Mouse (Mus musculus) stomach, embryonic 14.5 days (tissue): Measurements from ENCODE around the gene Cdh13. TPM values are rescaled to one million over a fixed set of nuclear protein-coding genes. Genes with fewer than 3 reads are reported as not detected.
"Not testable (repeated sequence)": the region's sequence is repeated elsewhere in the genome, so short reads cannot be mapped to it uniquely, and the experiment has no call there.

Experiments used
- ATAC-seq: fragments of 200-750 bp; cut with Nextera tagmentation; 2 replicates; pipeline ENCODE4 v1.8.0; 2017; ENCODE audit warnings: low read depth, moderate TSS enrichment; ENCODE audit not compliant: insufficient number of reproducible peaks, insufficient read depth, low FRiP score
- H3K27ac ChIP-seq: fragments of 300-500 bp; sonication (generic); 2 replicates; pipeline ENCODE4 v1.5.1; 2014; ENCODE audit warnings: mild to moderate bottlenecking, low read length, moderate library complexity, mixed read lengths
- H3K27me3 ChIP-seq: fragments of 300-500 bp; sonication (generic); 2 replicates; pipeline ENCODE4 v1.6.1; 2014; ENCODE audit warnings: low read length, control low read depth, mixed read lengths; ENCODE audit not compliant: control insufficient read depth, insufficient read depth
- H3K36me3 ChIP-seq: fragments of 300-500 bp; sonication (generic); 2 replicates; pipeline ENCODE4 v1.6.1; 2014; ENCODE audit warnings: mild to moderate bottlenecking, control low read depth, low read length, moderate library complexity, mixed read lengths; ENCODE audit not compliant: control insufficient read depth, insufficient read depth
- H3K4me1 ChIP-seq: fragments of 300-500 bp; sonication (generic); 2 replicates; pipeline ENCODE4 v1.6.1; 2014; ENCODE audit warnings: low read length, control low read depth, mixed read lengths; ENCODE audit not compliant: control insufficient read depth, insufficient read depth
- H3K4me2 ChIP-seq: fragments of 300-500 bp; sonication (generic); replicated peaks from 2 replicates; pipeline ENCODE4 v1.6.1; 2014; ENCODE audit warnings: low read depth, low read length, control low read depth
- H3K4me3 ChIP-seq: fragments of 300-500 bp; sonication (generic); 2 replicates; pipeline ENCODE4 v1.5.1; 2014; ENCODE audit warnings: low read depth, low read length, control low read depth
- H3K9ac ChIP-seq: fragments of 300-500 bp; sonication (generic); replicated peaks from 2 replicates; pipeline ENCODE4 v1.6.1; 2014; ENCODE audit warnings: low read depth, mild to moderate bottlenecking, control low read depth, low read length, moderate library complexity, mixed read lengths
- H3K9me3 ChIP-seq: fragments of 300-500 bp; sonication (generic); 2 replicates; pipeline ENCODE4 v1.6.1; 2016; ENCODE audit warnings: low read depth, low read length, control low read depth; ENCODE audit not compliant: control insufficient read depth
- WGBS: fragments of 180-500 bp; shearing (Covaris S2); extraction: QIAGEN DNeasy Blood & Tissue Kit; methylation state at CpG from one replicate; pipeline ENCODE4 v1.1.7; 2014; 5-methylcytosine and 5-hydroxymethylcytosine counted together
- polyA plus RNA-seq: library from polyadenylated mRNA; unstranded; fragments of >200 nt; fragmentation: Nextera tagmentation; extraction: Ambion mirVana; gene quantifications from 2 replicates; pipeline ENCODE4 v1.2.1, GENCODE M21; 2014

Cdh13 gene
- polyA plus RNA-seq, 1 experiment from 2014 or later, result 17.6 TPM

DNA sequence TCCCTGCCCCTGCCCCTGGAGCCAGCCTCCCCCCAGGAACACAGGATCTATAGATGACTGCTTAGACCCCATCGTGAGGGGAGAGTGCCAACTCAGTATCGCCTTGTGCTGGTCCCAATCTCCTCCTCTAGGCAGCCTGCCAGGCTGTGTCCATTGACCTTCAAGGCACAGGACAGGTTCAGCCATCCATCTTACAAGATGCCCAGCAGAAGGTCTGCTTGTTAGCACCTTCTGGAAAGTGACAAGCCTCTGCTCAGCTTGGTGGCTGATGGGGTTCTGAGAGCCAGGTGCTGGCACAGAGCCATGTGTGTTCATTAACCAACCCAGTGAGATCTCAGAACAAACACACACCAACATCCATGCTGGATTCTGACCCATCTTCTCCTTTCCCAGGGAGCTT is 998.2 kb downstream of the Cdh13 start:
- Histone ChIP-seq H3K4me2 (no peak overlapping the region), H3K27me3 (no peaks in the 10 kb centered on the region), H3K9me3 (no peaks in the 10 kb centered on the region), H3K4me1 (no peaks in the 10 kb centered on the region), H3K9ac (no peak overlapping the region), H3K27ac (no peak overlapping the region), H3K36me3 (no peaks in the 10 kb centered on the region), H3K4me3 (no peak overlapping the region)
- no peak for ATAC-seq
- 88% methylated on average over 2 of the region's 2 CpGs for WGBS

DNA sequence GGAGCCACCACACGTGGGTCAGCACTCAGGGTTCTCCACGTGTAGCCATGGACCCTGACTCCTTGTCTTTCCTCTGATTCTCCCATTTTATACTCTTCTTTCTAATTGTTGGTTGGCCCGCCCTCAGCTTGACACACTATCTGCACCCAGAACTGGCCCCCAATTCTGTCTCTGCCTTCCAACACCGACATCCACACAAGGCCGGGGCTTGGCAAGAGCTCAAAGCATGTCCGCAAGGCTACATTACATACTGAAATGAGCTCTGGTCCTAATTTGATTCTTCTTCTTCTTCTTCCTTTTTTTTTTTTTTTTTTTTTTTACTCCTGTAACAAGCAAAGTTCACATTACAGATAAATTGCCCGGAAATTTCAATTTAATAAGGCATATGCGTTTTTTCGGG is 1001.0 kb downstream of the Cdh13 start:
- ATAC-seq, result no peak
- Histone ChIP-seq H3K27ac (no peak overlapping the region), H3K9me3 (no peaks in the 10 kb centered on the region), H3K4me1 (no peaks in the 10 kb centered on the region), H3K4me3 (no peak overlapping the region), H3K36me3 (no peaks in the 10 kb centered on the region), H3K9ac (no peak overlapping the region), H3K4me2 (no peak overlapping the region), H3K27me3 (no peaks in the 10 kb centered on the region)
- WGBS, result 81% methylated on average over 9 of the region's 9 CpGs

DNA sequence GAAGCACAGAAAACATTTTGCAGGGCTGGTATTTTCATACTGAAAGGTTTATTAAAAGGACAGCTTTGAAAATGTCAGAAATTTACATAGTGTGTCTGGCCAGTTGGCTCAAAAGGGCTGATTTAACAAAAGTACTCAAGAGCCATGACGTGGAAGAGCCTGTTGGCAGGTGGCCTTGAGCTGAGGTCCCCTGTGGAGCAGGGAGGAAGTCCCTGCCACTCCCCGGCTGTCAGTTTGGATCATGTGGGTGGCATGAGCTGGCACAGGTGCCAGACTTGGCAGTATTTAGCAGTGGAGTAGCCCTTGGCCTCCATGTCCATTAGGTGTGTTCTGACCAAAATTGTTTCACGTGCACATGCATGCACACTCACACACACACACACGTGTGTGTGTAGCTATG is 1001.4 kb downstream of the Cdh13 start:
- WGBS, result 81% methylated on average over 4 of the region's 4 CpGs
- H3K4me1 ChIP-seq, result no peaks in the 10 kb centered on the region
- H3K27ac ChIP-seq, result no peak overlapping the region
- no peak overlapping the region for H3K9ac ChIP-seq
- H3K27me3 ChIP-seq, result no peaks in the 10 kb centered on the region
- H3K4me2 ChIP-seq, result no peak overlapping the region
- H3K36me3 ChIP-seq, result no peaks in the 10 kb centered on the region
- H3K9me3 ChIP-seq, result no peaks in the 10 kb centered on the region
- H3K4me3 ChIP-seq, result no peak overlapping the region
- ATAC-seq, result no peak

DNA sequence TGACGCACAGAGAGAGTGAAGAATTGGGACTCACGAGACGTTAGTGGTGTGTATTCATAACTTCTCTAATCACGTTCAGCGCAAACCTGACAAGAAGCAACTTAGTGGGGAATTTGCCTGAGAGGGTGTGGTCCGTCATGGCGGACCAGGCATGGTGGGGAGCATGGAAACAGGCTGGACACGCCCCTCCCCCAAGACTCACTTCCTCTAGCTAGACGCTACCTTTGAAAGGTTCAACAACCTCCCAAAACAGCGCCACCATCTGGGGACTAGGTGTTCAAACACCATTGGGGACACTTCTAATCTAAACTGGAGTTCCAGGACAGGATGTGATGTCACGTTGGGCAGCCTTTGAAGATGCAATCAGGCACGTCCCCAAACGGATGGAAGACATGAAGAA is 1011.9 kb downstream of the Cdh13 start:
- Histone ChIP-seq H3K27ac (no peak overlapping the region), H3K36me3 (no peaks in the 10 kb centered on the region), H3K4me3 (no peak overlapping the region), H3K9me3 (no peaks in the 10 kb centered on the region), H3K9ac (no peak overlapping the region), H3K4me1 (no peaks in the 10 kb centered on the region), H3K4me2 (no peak overlapping the region), H3K27me3 (no peaks in the 10 kb centered on the region)
- 79% methylated on average over 13 of the region's 13 CpGs for WGBS
- no peak for ATAC-seq

DNA sequence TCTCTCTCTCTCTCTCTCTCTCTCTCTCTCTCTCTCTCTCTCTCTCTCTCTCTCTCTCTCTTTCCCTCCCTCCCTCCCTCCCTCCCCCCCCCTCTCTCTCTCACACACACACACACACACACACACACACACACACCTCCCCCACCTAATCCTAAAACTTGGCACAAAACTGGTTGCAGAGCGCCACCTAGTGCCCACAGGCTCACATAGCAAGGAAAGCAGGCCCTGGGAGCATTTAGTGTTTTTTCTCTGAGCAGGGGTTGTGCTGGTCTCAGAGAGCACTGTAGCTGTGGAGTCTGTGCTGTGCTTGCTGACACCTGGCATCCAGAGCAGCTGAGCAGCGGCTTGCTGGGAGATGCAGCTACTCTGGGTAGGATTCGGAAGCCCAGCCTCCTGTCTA is 1014.2 kb downstream of the Cdh13 start:
- not testable (repeated sequence) for ATAC-seq, H3K4me1 ChIP-seq, H3K27me3 ChIP-seq, H3K36me3 ChIP-seq, H3K4me3 ChIP-seq, H3K9me3 ChIP-seq, H3K27ac ChIP-seq, H3K4me2 ChIP-seq, H3K9ac ChIP-seq
- WGBS, result 22% methylated on average over 3 of the region's 3 CpGs

DNA sequence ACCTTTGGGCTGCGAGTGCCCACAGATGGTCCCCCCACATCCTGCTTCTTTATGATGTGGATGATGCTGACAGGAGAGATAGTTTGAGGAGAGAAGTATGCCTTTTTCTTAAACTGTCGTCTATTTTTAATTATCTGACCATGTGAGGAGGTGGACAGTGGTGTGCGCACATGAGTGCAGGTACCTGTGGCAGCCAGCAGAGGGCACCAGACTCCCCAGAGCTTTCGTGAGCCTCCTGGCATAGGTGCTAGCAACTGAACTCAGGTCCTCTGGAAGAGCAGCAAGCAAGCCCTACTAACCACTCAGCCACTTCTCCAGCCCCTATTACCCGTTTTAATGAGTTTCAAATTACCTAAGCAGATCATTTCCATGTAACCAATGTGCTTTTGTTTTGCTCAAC is 1016.8 kb downstream of the Cdh13 start:
- Histone ChIP-seq H3K27me3 (no peaks in the 10 kb centered on the region), H3K36me3 (no peaks in the 10 kb centered on the region), H3K4me2 (no peak overlapping the region), H3K4me3 (no peak overlapping the region), H3K4me1 (no peaks in the 10 kb centered on the region), H3K9me3 (no peaks in the 10 kb centered on the region; the same call in 1 of the 2 replicates), H3K9ac (no peak overlapping the region), H3K27ac (no peak overlapping the region)
- WGBS, result 88% methylated on average over 5 of the region's 5 CpGs
- ATAC-seq, result no peak

DNA sequence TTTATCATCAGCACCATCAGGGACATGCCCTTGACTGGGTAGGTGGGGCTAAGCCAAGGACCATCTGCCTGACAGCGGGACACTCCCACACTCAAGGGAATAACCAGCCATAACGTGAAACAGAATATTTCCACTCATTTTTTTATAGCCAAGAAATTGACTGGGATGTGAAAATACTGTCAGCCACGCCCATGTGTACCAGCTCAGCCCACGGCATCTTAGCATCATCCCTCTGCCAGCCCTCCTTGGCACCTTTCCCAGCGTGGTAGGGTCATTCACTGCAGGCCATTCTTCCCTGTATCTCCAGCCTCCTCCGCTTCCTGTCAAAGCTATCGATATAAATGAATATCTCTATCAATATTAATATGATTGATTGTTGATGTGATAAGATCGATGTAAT is 1020.7 kb downstream of the Cdh13 start:
- Histone ChIP-seq H3K36me3 (no peaks in the 10 kb centered on the region), H3K27me3 (no peaks in the 10 kb centered on the region), H3K4me1 (no peaks in the 10 kb centered on the region), H3K9ac (no peak overlapping the region), H3K27ac (no peak overlapping the region), H3K4me2 (no peak overlapping the region), H3K9me3 (no peaks in the 10 kb centered on the region; the same call in 1 of the 2 replicates), H3K4me3 (no peak overlapping the region)
- 82% methylated on average over 8 of the region's 8 CpGs for WGBS
- ATAC-seq, result no peak

DNA sequence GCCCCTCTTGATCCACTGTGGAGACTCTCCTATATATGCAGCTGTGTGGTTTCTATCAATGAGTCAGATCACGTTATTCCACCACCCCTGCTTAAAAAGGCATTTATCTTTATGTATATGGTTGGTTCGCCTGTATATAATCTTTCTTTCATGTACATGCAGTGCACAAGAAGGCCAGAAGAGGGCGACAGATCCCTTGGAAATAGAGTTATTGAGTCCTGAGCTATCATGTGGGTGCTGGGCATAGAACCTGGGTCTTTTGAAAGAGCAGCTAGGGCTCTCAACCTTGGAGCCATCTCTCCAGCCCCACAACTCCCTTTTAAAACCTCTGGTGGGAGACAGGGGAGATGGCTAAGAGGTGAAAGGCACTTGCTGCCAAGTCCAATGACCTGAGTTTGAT is 1027.9 kb downstream of the Cdh13 start:
- ATAC-seq, result no peak
- no peaks in the 10 kb centered on the region for H3K36me3 ChIP-seq
- no peaks in the 10 kb centered on the region for H3K27me3 ChIP-seq
- WGBS, result 27% methylated on average over 3 of the region's 3 CpGs
- no peaks in the 10 kb centered on the region for H3K4me1 ChIP-seq
- H3K4me2 ChIP-seq, result no peak overlapping the region
- no peaks in the 10 kb centered on the region for H3K9me3 ChIP-seq
- H3K4me3 ChIP-seq, result no peak overlapping the region
- H3K9ac ChIP-seq, result no peak overlapping the region
- H3K27ac ChIP-seq, result no peak overlapping the region

DNA sequence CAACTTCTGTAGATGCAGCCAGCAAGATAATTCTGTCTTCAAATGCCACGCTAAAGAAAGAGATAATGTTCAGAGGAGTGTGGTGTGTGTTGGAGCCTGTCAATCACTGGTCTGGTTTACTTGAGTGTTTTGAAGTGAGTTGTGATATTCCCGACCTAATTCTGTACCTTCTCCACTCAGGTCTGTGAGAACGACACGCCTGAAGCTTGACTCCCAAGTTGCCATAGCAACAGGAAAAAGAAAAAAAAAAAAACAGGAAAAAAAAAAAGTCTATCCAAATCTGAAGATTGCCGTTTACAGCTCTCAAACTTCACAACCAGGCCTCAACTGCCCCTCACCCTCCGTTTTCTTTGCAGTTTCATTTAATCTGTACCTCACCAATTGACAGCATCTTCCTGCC is 1039.7 kb downstream of the Cdh13 start:
- Histone ChIP-seq H3K4me2 (no peak overlapping the region), H3K9ac (no peak overlapping the region), H3K9me3 (no peaks in the 10 kb centered on the region), H3K36me3 (no peaks in the 10 kb centered on the region), H3K27me3 (no peaks in the 10 kb centered on the region), H3K4me1 (no peaks in the 10 kb centered on the region), H3K27ac (no peak overlapping the region), H3K4me3 (no peak overlapping the region)
- no peak for ATAC-seq
- 46% methylated on average over 6 of the region's 6 CpGs for WGBS
